Mouse (Mus musculus): ENCODE measurements around the gene AI182371.

The AI182371 gene

GRCm38 (mm10) chr2:35101443-35101842 lies at the start of gene AI182371:
TSS of gene AI182371 (minus strand) at chr2:35101543.
- in situ Hi-C loops (cut with MboI, MseI) = no loop called here

- in situ Hi-C loops (cut with MboI, MseI) = loop anchor here in 1 of 2 experiments (5.0 kb wide), 1 partner anchor 38 kb away; no protein-coding TSS in a partner anchor
Measured at GRCm38 (mm10) chr2:35148806-35149205, 47.5 kb upstream of the AI182371 start.

- in situ Hi-C loops (cut with MboI, MseI) = no loop called here
Measured at GRCm38 (mm10) chr2:35141673-35142072, 40.3 kb upstream of the AI182371 start.

DNA sequence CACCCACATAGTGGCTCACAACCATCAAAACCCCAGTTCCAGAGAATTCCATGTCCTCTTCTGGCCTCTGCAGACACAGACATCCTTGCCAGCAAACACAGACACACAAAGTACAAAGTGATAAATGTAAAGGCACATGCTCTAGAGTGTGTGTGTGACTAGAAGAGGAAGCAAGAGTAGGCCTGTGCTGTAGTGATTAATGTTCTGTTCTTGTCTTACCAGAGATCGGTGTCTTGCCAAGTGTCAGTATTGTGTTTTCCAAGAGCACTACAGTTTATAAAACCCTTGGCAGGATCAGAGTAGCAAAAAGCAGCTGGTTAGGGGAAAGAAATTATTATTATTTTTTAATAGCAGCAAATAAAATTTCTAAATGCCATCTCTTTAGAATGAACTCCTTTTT lies 37.2 kb upstream of the AI182371 start:
- in situ Hi-C loops (cut with MboI, MseI) = no loop called here

- in situ Hi-C loops (cut with MboI, MseI) = no loop called here
Measured at GRCm38 (mm10) chr2:35133891-35134290, 32.5 kb upstream of the AI182371 start.

DNA sequence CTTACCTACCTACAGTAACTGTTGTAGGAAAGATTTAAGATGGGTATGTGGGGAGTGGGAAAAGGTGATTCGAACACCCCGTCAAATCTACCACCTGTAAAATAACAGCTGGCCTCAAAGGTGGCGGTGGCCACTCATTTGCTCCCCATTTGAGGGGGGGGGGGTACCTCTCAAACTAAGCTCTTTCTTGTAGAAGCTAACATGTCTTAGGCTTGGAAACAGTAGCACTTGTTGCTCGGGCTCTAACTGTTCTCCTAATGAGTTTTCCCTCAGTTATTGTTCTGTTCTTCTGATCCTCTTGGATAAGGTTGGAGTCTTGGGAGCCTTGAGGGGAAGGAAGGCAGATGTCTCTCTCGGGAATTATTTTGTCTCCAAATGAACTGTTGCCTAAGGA lies 31.3 kb upstream of the AI182371 start:
- in situ Hi-C loops (cut with MboI, MseI) = no loop called here

GRCm38 (mm10) chr2:35131991-35132661 lies 30.8 kb upstream of the AI182371 start:
- in situ Hi-C loops (cut with MboI, MseI) = no loop called here

- in situ Hi-C loops (cut with MboI, MseI) = no loop called here
Measured at GRCm38 (mm10) chr2:35131491-35131890, 30.1 kb upstream of the AI182371 start.

DNA sequence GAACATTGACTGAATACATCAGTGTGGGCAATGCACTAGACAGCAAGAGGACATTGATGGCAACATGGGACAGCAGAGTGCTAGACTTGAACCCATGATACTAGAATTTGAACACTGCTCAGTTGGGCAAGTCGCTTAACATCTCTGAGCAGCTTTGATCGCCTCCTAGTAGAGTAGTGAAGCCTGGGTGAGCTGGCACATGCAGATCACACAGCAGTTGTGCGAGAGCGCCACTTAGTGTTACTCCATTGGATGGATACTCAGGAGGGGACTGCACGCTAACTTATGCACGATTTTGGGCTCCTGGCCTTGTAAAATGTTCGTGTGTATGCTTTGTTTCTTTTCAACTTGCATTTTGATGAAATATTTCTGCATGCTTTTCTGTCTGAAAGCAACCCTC lies 23.4 kb upstream of the AI182371 start:
- in situ Hi-C loops (cut with MboI, MseI) = no loop called here

DNA sequence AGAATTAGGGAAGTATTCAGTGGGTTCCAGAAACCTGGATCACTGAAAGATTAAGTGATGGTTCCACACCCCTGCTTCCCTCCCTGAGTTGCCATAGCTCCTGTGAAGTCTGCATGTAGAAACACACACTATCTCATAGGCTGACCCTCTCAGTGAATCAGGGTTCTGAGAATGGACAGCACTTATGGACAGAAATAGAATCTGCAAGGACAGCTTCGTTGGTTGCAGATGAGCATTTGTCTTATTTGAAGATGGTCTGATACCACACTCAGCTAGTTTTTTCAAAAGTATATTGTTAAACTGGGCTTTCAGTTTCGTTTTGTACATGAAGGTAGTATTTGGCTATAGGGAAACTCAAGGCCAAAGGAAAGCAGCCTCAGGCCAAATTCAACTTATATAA lies 9.2 kb upstream of the AI182371 start:
- in situ Hi-C loops (cut with MboI, MseI) = no loop called here

DNA sequence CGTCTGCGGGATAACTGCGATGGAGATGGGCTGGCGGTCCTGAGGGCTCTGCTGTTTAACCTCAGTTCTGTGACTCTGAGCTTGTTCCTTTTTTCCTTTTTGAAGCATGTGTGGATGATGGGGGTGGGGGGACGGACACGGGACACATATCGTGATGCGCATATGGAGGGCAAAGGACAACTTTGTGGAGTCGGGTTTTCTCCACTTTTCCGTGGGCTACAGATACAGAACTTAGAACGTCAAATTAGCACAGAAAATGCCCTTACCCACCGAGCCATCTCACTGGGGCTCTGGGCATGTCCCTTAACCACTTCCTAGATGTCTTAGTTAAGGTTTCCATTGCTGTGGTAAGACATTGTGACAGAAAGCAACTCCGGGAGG lies 8.6 kb upstream of the AI182371 start:
- in situ Hi-C loops (cut with MboI, MseI) = loop anchor here (5.0 kb wide), 2 partner anchors 58 to 63 kb away; no protein-coding TSS in a partner anchor

- in situ Hi-C loops (cut with MboI, MseI) = loop anchor here (5.0 kb wide), 2 partner anchors 57 to 62 kb away; no protein-coding TSS in a partner anchor
Measured at GRCm38 (mm10) chr2:35109141-35109923, 8.0 kb upstream of the AI182371 start, which contains the start of gene Cntrl. TSS of gene Cntrl (plus strand) at chr2:35109492.

- in situ Hi-C loops (cut with MboI, MseI) = loop anchor here (5.0 kb wide), 2 partner anchors 56 to 61 kb away; no protein-coding TSS in a partner anchor
Measured at GRCm38 (mm10) chr2:35108712-35109111, 7.4 kb upstream of the AI182371 start.

DNA sequence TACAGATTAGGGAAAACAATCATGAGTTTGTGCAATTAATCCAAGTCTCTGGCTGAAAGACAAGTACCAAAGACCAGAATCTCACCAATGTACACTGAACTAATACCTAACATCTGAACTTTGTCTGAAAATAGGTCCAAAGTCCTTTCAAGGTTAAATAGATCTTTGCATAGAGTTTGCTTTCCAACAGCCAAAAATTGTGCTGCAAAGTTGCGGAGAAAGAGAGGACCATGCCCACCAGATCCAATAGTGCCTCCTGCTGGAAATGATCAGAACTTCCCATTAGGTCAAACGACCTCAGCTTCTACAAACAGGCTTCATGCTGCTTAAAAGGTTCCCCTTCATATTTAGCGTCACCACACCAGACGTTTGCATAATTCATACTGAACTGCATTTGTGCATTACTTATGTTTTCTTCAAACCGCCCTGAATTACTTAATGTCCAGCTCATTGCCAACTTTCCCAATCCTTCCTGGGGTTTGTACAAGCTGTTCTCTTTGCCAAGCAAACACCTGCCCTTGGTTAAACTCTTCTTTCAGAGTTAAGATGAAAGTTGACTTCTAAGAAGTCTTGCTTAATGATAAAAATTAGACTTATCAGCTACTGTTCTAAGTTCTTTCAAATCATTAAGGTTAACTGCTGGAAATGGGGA lies 6.8 kb upstream of the AI182371 start:
- in situ Hi-C loops (cut with MboI, MseI) = loop anchor here (5.0 kb wide), 2 partner anchors 56 to 61 kb away; no protein-coding TSS in a partner anchor

DNA sequence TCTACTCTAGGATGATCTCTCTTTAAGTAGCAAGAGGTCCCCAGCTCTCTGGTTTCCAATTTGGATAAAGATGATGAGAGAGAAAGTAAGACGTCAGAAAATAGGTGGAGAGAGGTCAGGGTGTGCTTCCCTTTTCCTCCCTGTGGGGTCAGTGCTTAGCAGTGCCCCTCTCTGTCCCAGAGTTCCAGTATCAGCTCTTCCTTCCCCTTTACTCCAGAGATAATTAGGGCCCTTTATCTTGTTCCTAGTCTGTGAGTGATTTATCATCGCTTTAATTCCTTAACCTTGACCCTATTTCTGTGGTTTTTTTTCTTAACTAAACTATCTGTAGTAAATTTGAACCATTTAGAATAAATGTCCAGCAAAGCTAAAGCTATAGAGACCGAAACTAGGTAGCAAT lies 3.5 kb upstream of the AI182371 start:
- in situ Hi-C loops (cut with MboI, MseI) = loop anchor here (5.0 kb wide), 2 partner anchors 53 to 58 kb away; no protein-coding TSS in a partner anchor

GRCm38 (mm10) chr2:35103558-35103957 lies 2.2 kb upstream of the AI182371 start:
- in situ Hi-C loops (cut with MboI, MseI) = no loop called here

- in situ Hi-C loops (cut with MboI, MseI) = no loop called here
Measured at GRCm38 (mm10) chr2:35102777-35103176, 1.4 kb upstream of the AI182371 start.

DNA sequence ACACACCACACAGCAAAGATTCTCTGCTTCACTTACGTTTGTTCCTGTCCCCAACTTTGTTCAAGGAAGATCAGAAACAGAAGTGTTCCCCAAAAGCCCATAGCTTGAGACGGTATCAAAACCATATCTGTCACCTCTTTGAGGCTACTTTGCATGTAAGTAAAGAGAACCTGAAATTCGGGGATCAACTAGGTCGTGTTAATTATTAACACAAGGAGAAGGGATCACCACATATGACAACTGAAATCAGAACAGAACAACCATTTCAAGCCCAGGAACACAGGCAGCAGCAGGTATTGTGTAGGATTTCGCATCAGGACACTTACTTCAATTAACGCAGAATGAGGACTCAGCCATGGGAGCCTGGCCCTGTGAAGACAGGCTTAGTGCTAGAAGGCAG lies 814 bp downstream of the AI182371 start:
- in situ Hi-C loops (cut with MboI, MseI) = no loop called here

DNA sequence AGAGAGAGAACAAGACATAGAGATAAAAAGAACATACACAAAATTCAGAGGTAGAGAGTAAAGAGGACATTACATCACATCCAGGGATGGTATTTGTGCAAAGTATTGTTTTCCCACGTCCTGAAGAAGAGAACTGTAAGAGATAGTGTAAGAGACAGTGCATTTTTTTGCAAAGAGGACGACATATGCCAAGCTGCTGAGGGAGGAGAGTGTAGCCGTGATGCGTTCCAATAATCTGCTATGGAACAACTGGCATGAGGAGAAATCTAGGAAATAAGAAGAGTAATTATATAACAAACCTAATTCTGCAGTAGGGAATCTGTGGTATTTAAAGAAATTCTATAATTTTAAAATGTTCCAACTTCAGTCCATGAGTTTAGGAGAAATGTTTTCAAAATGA lies 13.9 kb downstream of the AI182371 start:
- in situ Hi-C loops (cut with MboI, MseI) = no loop called here

- in situ Hi-C loops (cut with MboI, MseI) = no loop called here
Measured at GRCm38 (mm10) chr2:35079166-35079565, 22.2 kb downstream of the AI182371 start.

DNA sequence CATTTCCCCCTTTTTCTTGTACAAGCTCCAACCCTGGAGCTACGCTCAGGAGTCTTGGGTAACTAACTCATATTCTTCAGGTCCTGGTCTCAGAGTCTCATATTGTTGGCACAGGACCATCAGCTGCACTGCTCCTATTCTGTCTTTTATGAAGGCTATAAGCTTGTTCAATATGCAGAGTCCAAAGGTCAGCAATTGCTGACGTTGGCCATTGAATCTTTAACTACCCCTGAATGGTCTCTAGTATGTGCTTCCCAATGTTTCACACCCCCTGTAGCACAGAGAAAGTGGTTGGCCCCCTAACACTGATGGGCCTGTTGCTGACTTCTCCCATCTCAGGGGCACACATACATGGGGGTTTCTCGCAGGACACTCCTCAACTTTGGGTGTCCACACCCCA lies 27.0 kb downstream of the AI182371 start:
- in situ Hi-C loops (cut with MboI, MseI) = no loop called here

GRCm38 (mm10) chr2:35072547-35072946 lies 28.8 kb downstream of the AI182371 start:
- in situ Hi-C loops (cut with MboI, MseI) = no loop called here
